Mouse (Mus musculus) thymus, postnatal 4 days (tissue): ENCODE data around the gene Zfp804b.
"Not testable (repeated sequence)": the region's sequence is repeated elsewhere in the genome, so short reads cannot be mapped to it uniquely, and the experiment has no call there.

Experiments used
- DNase-seq: peaks from one replicate; pipeline ENCODE4 v3.0.0; 2021

Zfp804b gene

GRCm38 (mm10) chr5:7344145-7345010 is at the start of gene Zfp804b:
TSS of gene Zfp804b (minus strand) at chr5:7344756.
- no peak for DNase-seq

- not testable (repeated sequence) for DNase-seq
Observed at GRCm38 (mm10) chr5:7364616-7365015, 20.1 kb upstream of the Zfp804b start.

GRCm38 (mm10) chr5:7345011-7345389 is 444 bp upstream of the Zfp804b start:
- no peak for DNase-seq

- DNase-seq: no peak
Observed at GRCm38 (mm10) chr5:7325594-7325993, 19.0 kb downstream of the Zfp804b start.

GRCm38 (mm10) chr5:7303819-7304218 is 40.7 kb downstream of the Zfp804b start, which contains the start of gene Tex47:
TSS of gene Tex47 (plus strand) at chr5:7304119.
- no peak for DNase-seq

GRCm38 (mm10) chr5:7302969-7303368 is 41.6 kb downstream of the Zfp804b start:
- no peak for DNase-seq

- no peak for DNase-seq
Observed at GRCm38 (mm10) chr5:7284336-7284735, 60.2 kb downstream of the Zfp804b start.

GRCm38 (mm10) chr5:7276659-7277455 is 67.7 kb downstream of the Zfp804b start:
- DNase-seq: no peak

GRCm38 (mm10) chr5:7177589-7177988 is 167.0 kb downstream of the Zfp804b start:
- DNase-seq: no peak

GRCm38 (mm10) chr5:7139658-7140057 is 204.9 kb downstream of the Zfp804b start:
- no peak for DNase-seq

GRCm38 (mm10) chr5:7102387-7102786 is 242.2 kb downstream of the Zfp804b start:
- no peak for DNase-seq

GRCm38 (mm10) chr5:7073936-7074631 is 270.5 kb downstream of the Zfp804b start:
- no peak for DNase-seq

- DNase-seq: no peak
Observed at GRCm38 (mm10) chr5:7007468-7007867, 337.1 kb downstream of the Zfp804b start.

- no peak for DNase-seq
Observed at GRCm38 (mm10) chr5:6983993-6984392, 360.6 kb downstream of the Zfp804b start.

GRCm38 (mm10) chr5:6934837-6935236 is 409.7 kb downstream of the Zfp804b start:
- no peak for DNase-seq

GRCm38 (mm10) chr5:6911290-6911689 is 433.3 kb downstream of the Zfp804b start:
- no peak for DNase-seq

- DNase-seq: no peak
Observed at GRCm38 (mm10) chr5:6881396-6881795, 463.2 kb downstream of the Zfp804b start.

- no peak for DNase-seq
Observed at GRCm38 (mm10) chr5:6871566-6871965, 473.0 kb downstream of the Zfp804b start.

GRCm38 (mm10) chr5:6870970-6871369 is 473.6 kb downstream of the Zfp804b start:
- DNase-seq: no peak

- DNase-seq: no peak
Observed at GRCm38 (mm10) chr5:6795396-6795795, 549.2 kb downstream of the Zfp804b start.

GRCm38 (mm10) chr5:6769357-6769892 is 575.1 kb downstream of the Zfp804b start:
- DNase-seq: no peak
